Mouse (Mus musculus) testis, adult 2 months (tissue): ENCODE data around the gene Klhdc8b.

Source experiments
- CTCF ChIP-seq: fragments of 200-500 bp; IDR thresholded peaks from 2 replicates; pipeline ENCODE4 v1.5.1; 2012; ENCODE audit warnings: low read depth, mild to moderate bottlenecking, inconsistent platforms, low read length, moderate library complexity; ENCODE audit not compliant: control insufficient read depth, insufficient read depth, insufficient replicate concordance
- POLR2A ChIP-seq: fragments of 200-500 bp; IDR thresholded peaks from 2 replicates; pipeline ENCODE4 v1.6.1; 2012; ENCODE audit warnings: low read depth, mild to moderate bottlenecking, inconsistent platforms, low read length, moderate library complexity; ENCODE audit not compliant: control insufficient read depth

DNA sequence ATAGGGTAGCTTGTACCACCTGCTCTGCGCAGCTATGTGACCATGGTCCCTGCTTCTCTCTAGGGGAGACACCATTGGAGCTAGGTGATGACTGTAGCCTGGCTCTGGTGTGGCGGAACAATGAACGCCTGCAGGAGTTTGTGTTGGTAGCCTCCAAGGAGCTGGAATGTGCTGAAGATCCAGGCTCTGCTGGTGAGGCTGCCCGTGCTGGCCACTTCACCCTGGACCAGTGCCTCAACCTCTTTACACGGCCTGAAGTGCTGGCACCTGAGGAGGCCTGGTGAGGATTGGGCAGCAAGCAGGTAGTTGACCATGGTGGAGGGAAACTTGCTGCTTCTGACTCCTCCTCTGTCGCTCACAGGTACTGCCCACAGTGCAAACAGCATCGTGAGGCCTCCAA lies 37.9 kb upstream of the Klhdc8b start:
- TF ChIP-seq POLR2A (no peak), CTCF (no peak)
